Mouse (Mus musculus) midbrain, postnatal 0 days (tissue): ENCODE measurements around the gene Tor2a. TPM values are rescaled to one million over a fixed set of nuclear protein-coding genes. Genes with fewer than 3 reads are reported as not detected.

Experiments used
- ATAC-seq: fragments of 200-750 bp; cut with Nextera tagmentation; 2 replicates; pipeline ENCODE4 v1.8.0; 2017; ENCODE audit warnings: moderate number of reproducible peaks, mild to moderate bottlenecking, moderate TSS enrichment, moderate library complexity; ENCODE audit not compliant: low FRiP score
- DNase-seq: peaks from one replicate; pipeline ENCODE4 v3.0.0-alpha.2; 2015; ENCODE audit warnings: low spot score
- H3K27ac ChIP-seq: fragments of 300-500 bp; sonication (generic); 2 replicates; pipeline ENCODE4 v1.5.1; 2014; ENCODE audit warnings: low read depth, mild to moderate bottlenecking, low read length, mixed read lengths
- H3K27me3 ChIP-seq: fragments of 300-500 bp; sonication (generic); 2 replicates; pipeline ENCODE4 v1.6.1; 2014; ENCODE audit warnings: low read length, control low read depth, mixed read lengths; ENCODE audit not compliant: insufficient read depth
- H3K36me3 ChIP-seq: fragments of 300-500 bp; sonication (generic); 2 replicates; pipeline ENCODE4 v1.6.1; 2014; ENCODE audit warnings: low read length, control low read depth, mixed read lengths; ENCODE audit not compliant: insufficient read depth
- H3K4me1 ChIP-seq: fragments of 300-500 bp; sonication (generic); 2 replicates; pipeline ENCODE4 v1.6.1; 2014; ENCODE audit warnings: mild to moderate bottlenecking, control low read depth, antibody characterized with exemption, low read length, mixed read lengths; ENCODE audit not compliant: insufficient read depth
- H3K4me2 ChIP-seq: fragments of 300-500 bp; sonication (generic); 2 replicates; pipeline ENCODE4 v1.6.1; 2014; ENCODE audit warnings: low read depth, mild to moderate bottlenecking, low read length, mixed read lengths; ENCODE audit not compliant: poor library complexity, severe bottlenecking
- H3K4me3 ChIP-seq: fragments of 300-500 bp; sonication (generic); 2 replicates; pipeline ENCODE4 v1.5.1; 2014; ENCODE audit warnings: low read depth, mild to moderate bottlenecking, low read length, moderate library complexity
- H3K9ac ChIP-seq: fragments of 300-500 bp; sonication (generic); replicated peaks from 2 replicates; pipeline ENCODE4 v1.6.1; 2014; ENCODE audit warnings: mild to moderate bottlenecking, low read length, moderate library complexity, mixed read lengths; ENCODE audit not compliant: poor library complexity, severe bottlenecking
- H3K9me3 ChIP-seq: fragments of 300-500 bp; sonication (generic); 2 replicates; pipeline ENCODE4 v1.6.1; 2016; ENCODE audit warnings: low read length, control low read depth
- CTCF ChIP-seq: IDR thresholded peaks from 2 replicates; pipeline ENCODE4 v1.5.1; 2016; ENCODE audit warnings: antibody characterized with exemption, mild to moderate bottlenecking
- WGBS: fragments of 180-500 bp; shearing (Covaris S2); extraction: QIAGEN DNeasy Blood & Tissue Kit; methylation state at CpG from one replicate; pipeline ENCODE4 v1.1.7; 2014; 5-methylcytosine and 5-hydroxymethylcytosine counted together
- polyA plus RNA-seq: library from polyadenylated mRNA; unstranded; fragments of >200 nt; fragmentation: Nextera tagmentation; extraction: Ambion mirVana; gene quantifications from 2 replicates; pipeline ENCODE4 v1.2.1, GENCODE M21; 2015
- total RNA-seq: library from RNA; depleted of rRNA; stranded (reverse); fragments of >200 nt; gene quantifications from 2 replicates; pipeline ENCODE4 v1.2.3, GENCODE M21; 2014

The Tor2a gene
- total and polyA plus RNA-seq, 2 experiments from 2014 or later: 42.0 to 72.8 TPM

GRCm38 (mm10) chr2:32740916-32741272 lies 16.1 kb upstream of the Tor2a start, which contains the start of gene 6330409D20Rik:
Gene 6330409D20Rik (minus strand): TSS chr2:32741016.
- Histone ChIP-seq H3K4me2 (peak within 1 kb of the TSS; percentile 71), H3K9ac (peak within 1 kb of the TSS; percentile 97), H3K4me3 (peak within 1 kb of the TSS; percentile 86), H3K27ac (peak within 1 kb of the TSS; percentile 93), H3K36me3 (peaks cover 14% of the 10 kb centered on the region), H3K4me1 (peaks cover 8% of the 10 kb centered on the region; the same call in 1 of the 2 replicates), H3K9me3 (no peaks in the 10 kb centered on the region), H3K27me3 (no peaks in the 10 kb centered on the region)
- no peak for DNase-seq
- TF ChIP-seq CTCF: no peak
- ATAC-seq: no peak
- WGBS: 6% methylated on average over 11 of the region's 11 CpGs

- ATAC-seq (peak; percentile 60), DNase-seq (peak; percentile 72)
- no peaks in the 10 kb centered on the region for H3K27me3 ChIP-seq
- no peak for TF ChIP-seq CTCF
- H3K4me3 ChIP-seq: peak overlapping the region; percentile 86
- H3K9ac ChIP-seq: peak overlapping the region; percentile 97
- H3K27ac ChIP-seq: peak overlapping the region; percentile 93
- H3K4me1 ChIP-seq: peaks cover 8% of the 10 kb centered on the region; the same call in 1 of the 2 replicates
- 2% methylated on average over 51 of the region's 58 CpGs for WGBS
- H3K9me3 ChIP-seq: no peaks in the 10 kb centered on the region
- H3K36me3 ChIP-seq: peaks cover 20% of the 10 kb centered on the region
- peak overlapping the region; percentile 71 for H3K4me2 ChIP-seq
These were observed 15.5 kb upstream of the Tor2a start for GRCm38 (mm10) chr2:32741273-32742172.

- Histone ChIP-seq H3K27me3 (no peaks in the 10 kb centered on the region), H3K9me3 (no peaks in the 10 kb centered on the region), H3K27ac (peak overlapping the region; percentile 93), H3K4me3 (peak overlapping the region; percentile 86), H3K36me3 (peaks cover 26% of the 10 kb centered on the region), H3K4me2 (peak overlapping the region; percentile 71), H3K4me1 (peaks cover 8% of the 10 kb centered on the region; the same call in 1 of the 2 replicates), H3K9ac (peak overlapping the region; percentile 97)
- TF ChIP-seq CTCF: no peak
- ATAC-seq (peak; percentile 91), DNase-seq (peak; percentile 90)
- WGBS: 11% methylated on average over 18 of the region's 18 CpGs
These were observed 14.9 kb upstream of the Tor2a start for GRCm38 (mm10) chr2:32742173-32742531.

- Histone ChIP-seq H3K27ac (no peak overlapping the region), H3K9ac (peak overlapping the region; percentile 24; the same call in 1 of the 2 replicates), H3K27me3 (no peaks in the 10 kb centered on the region), H3K36me3 (peaks cover 40% of the 10 kb centered on the region), H3K4me2 (no peak overlapping the region), H3K9me3 (no peaks in the 10 kb centered on the region), H3K4me3 (no peak overlapping the region), H3K4me1 (peaks cover 8% of the 10 kb centered on the region; the same call in 1 of the 2 replicates)
- no peak for TF ChIP-seq CTCF
- ATAC-seq (no peak), DNase-seq (no peak)
- WGBS: 71% methylated on average over 15 of the region's 15 CpGs
These were observed 12.6 kb upstream of the Tor2a start for GRCm38 (mm10) chr2:32744272-32744982.

GRCm38 (mm10) chr2:32749082-32749481 lies 8.0 kb upstream of the Tor2a start:
- H3K36me3 ChIP-seq: peaks cover 68% of the 10 kb centered on the region
- TF ChIP-seq CTCF: no peak
- no peak for DNase-seq
- H3K27ac ChIP-seq: no peak overlapping the region
- H3K27me3 ChIP-seq: no peaks in the 10 kb centered on the region
- H3K4me3 ChIP-seq: no peak overlapping the region
- no peaks in the 10 kb centered on the region for H3K9me3 ChIP-seq
- 90% methylated on average over 16 of the region's 16 CpGs for WGBS
- H3K4me2 ChIP-seq: no peak overlapping the region
- H3K4me1 ChIP-seq: 0 out of 2 replicates have a peak, but pooled peaks cover 4% of the 10 kb centered on the region
- ATAC-seq: no peak
- no peak overlapping the region for H3K9ac ChIP-seq
